Mouse (Mus musculus) midbrain, embryonic 11.5 days (tissue): Measurements from ENCODE around the gene Fam160a1. TPM values are rescaled to one million over a fixed set of nuclear protein-coding genes. Genes with fewer than 3 reads are reported as not detected.

Source experiments
- ATAC-seq: fragments of 200-750 bp; cut with Nextera tagmentation; 2 replicates; pipeline ENCODE4 v1.8.0; 2017; ENCODE audit warnings: moderate TSS enrichment, moderate library complexity; ENCODE audit not compliant: low FRiP score
- DNase-seq: peaks from one replicate; pipeline ENCODE4 v3.0.0; 2015; ENCODE audit warnings: low spot score; ENCODE audit errors: missing footprints
- H3K27ac ChIP-seq: fragments of 300-500 bp; sonication (generic); 2 replicates; pipeline ENCODE4 v1.5.1; 2014; ENCODE audit warnings: low read depth, low read length
- H3K27me3 ChIP-seq: fragments of 300-500 bp; sonication (generic); 2 replicates; pipeline ENCODE4 v1.6.1; 2014; ENCODE audit warnings: mild to moderate bottlenecking, low read length, moderate library complexity, mixed read lengths; ENCODE audit not compliant: control insufficient read depth, insufficient read depth
- H3K36me3 ChIP-seq: fragments of 300-500 bp; sonication (generic); 2 replicates; pipeline ENCODE4 v1.6.1; 2014; ENCODE audit warnings: mild to moderate bottlenecking, low read length, moderate library complexity, mixed read lengths; ENCODE audit not compliant: control insufficient read depth, insufficient read depth
- H3K4me1 ChIP-seq: fragments of 300-500 bp; sonication (generic); 2 replicates; pipeline ENCODE4 v1.6.1; 2014; ENCODE audit warnings: low read length; ENCODE audit not compliant: control insufficient read depth, insufficient read depth
- H3K4me2 ChIP-seq: fragments of 300-500 bp; sonication (generic); 2 replicates; pipeline ENCODE4 v1.6.1; 2014; ENCODE audit warnings: mild to moderate bottlenecking, moderate library complexity
- H3K4me3 ChIP-seq: fragments of 300-500 bp; sonication (generic); 2 replicates; pipeline ENCODE4 v1.5.1; 2014; ENCODE audit warnings: low read depth, low read length
- H3K9ac ChIP-seq: fragments of 300-500 bp; sonication (generic); 2 replicates; pipeline ENCODE4 v1.6.1; 2014; ENCODE audit warnings: low read length
- H3K9me3 ChIP-seq: fragments of 300-500 bp; sonication (generic); 2 replicates; pipeline ENCODE4 v1.6.1; 2016; ENCODE audit warnings: low read length; ENCODE audit not compliant: control insufficient read depth
- WGBS: fragments of 180-500 bp; shearing (Covaris S2); extraction: QIAGEN DNeasy Blood & Tissue Kit; methylation state at CpG from one replicate; pipeline ENCODE4 v1.1.7; 2014; 5-methylcytosine and 5-hydroxymethylcytosine counted together
- polyA plus RNA-seq: library from polyadenylated mRNA; unstranded; fragments of >200 nt; fragmentation: Nextera tagmentation; extraction: Ambion mirVana; gene quantifications from 2 replicates; pipeline ENCODE4 v1.2.1, GENCODE M21; 2014

The Fam160a1 gene
- polyA plus RNA-seq, 1 experiment from 2014 or later: 0.48 TPM

- no peak overlapping the region for H3K9ac ChIP-seq
- WGBS: 86% methylated on average over 10 of the region's 10 CpGs
- no peak for DNase-seq
- H3K27ac ChIP-seq: no peak overlapping the region
- ATAC-seq: no peak
- no peaks in the 10 kb centered on the region for H3K9me3 ChIP-seq
- H3K36me3 ChIP-seq: no peaks in the 10 kb centered on the region
- H3K4me3 ChIP-seq: no peak overlapping the region
- H3K4me2 ChIP-seq: no peak overlapping the region
- no peaks in the 10 kb centered on the region for H3K4me1 ChIP-seq
- no peaks in the 10 kb centered on the region for H3K27me3 ChIP-seq
Measured at GRCm38 (mm10) chr3:85776707-85777106, 40.4 kb downstream of the Fam160a1 start.

- Histone ChIP-seq H3K27me3 (no peaks in the 10 kb centered on the region), H3K9ac (no peak overlapping the region), H3K9me3 (no peaks in the 10 kb centered on the region), H3K4me2 (no peak overlapping the region), H3K36me3 (no peaks in the 10 kb centered on the region), H3K4me1 (no peaks in the 10 kb centered on the region), H3K27ac (no peak overlapping the region), H3K4me3 (no peak overlapping the region)
- 91% methylated on average over 6 of the region's 6 CpGs for WGBS
- DNase-seq: no peak
- no peak for ATAC-seq
Measured at GRCm38 (mm10) chr3:85776126-85776525, 41.0 kb downstream of the Fam160a1 start.

- H3K4me2 ChIP-seq: no peak overlapping the region
- WGBS: 70% methylated on average over 4 of the region's 4 CpGs
- H3K27ac ChIP-seq: no peak overlapping the region
- H3K9ac ChIP-seq: no peak overlapping the region
- H3K4me3 ChIP-seq: no peak overlapping the region
- no peaks in the 10 kb centered on the region for H3K9me3 ChIP-seq
- no peaks in the 10 kb centered on the region for H3K27me3 ChIP-seq
- ATAC-seq (no peak), DNase-seq (no peak)
- H3K36me3 ChIP-seq: no peaks in the 10 kb centered on the region
- no peaks in the 10 kb centered on the region for H3K4me1 ChIP-seq
Measured at GRCm38 (mm10) chr3:85773886-85774285, 43.2 kb downstream of the Fam160a1 start.

- H3K36me3 ChIP-seq: no peaks in the 10 kb centered on the region
- 49% methylated on average over 3 of the region's 3 CpGs for WGBS
- no peaks in the 10 kb centered on the region for H3K27me3 ChIP-seq
- ATAC-seq (no peak), DNase-seq (no peak)
- H3K9ac ChIP-seq: no peak overlapping the region
- no peaks in the 10 kb centered on the region for H3K9me3 ChIP-seq
- H3K27ac ChIP-seq: no peak overlapping the region
- H3K4me2 ChIP-seq: no peak overlapping the region
- no peak overlapping the region for H3K4me3 ChIP-seq
- no peaks in the 10 kb centered on the region for H3K4me1 ChIP-seq
Measured at GRCm38 (mm10) chr3:85773425-85773824, 43.7 kb downstream of the Fam160a1 start.

- no peak for DNase-seq
- Histone ChIP-seq H3K9me3 (no peaks in the 10 kb centered on the region), H3K4me2 (no peak overlapping the region), H3K27ac (no peak overlapping the region), H3K4me1 (peaks cover 3% of the 10 kb centered on the region; the same call in 1 of the 2 replicates), H3K36me3 (no peaks in the 10 kb centered on the region), H3K9ac (no peak overlapping the region), H3K4me3 (no peak overlapping the region), H3K27me3 (no peaks in the 10 kb centered on the region)
- WGBS: 41% methylated on average over 7 of the region's 7 CpGs
- ATAC-seq: no peak
Measured at GRCm38 (mm10) chr3:85764937-85765337, 52.2 kb downstream of the Fam160a1 start.

GRCm38 (mm10) chr3:85764008-85764834, 52.9 kb downstream of the Fam160a1 start:
- no peak overlapping the region for H3K4me2 ChIP-seq
- no peak overlapping the region for H3K27ac ChIP-seq

GRCm38 (mm10) chr3:85757944-85758343, 59.1 kb downstream of the Fam160a1 start:
- no peak overlapping the region for H3K4me3 ChIP-seq
- no peaks in the 10 kb centered on the region for H3K36me3 ChIP-seq
- ATAC-seq (no peak), DNase-seq (no peak)
- WGBS: 81% methylated on average over 2 of the region's 2 CpGs
- H3K4me2 ChIP-seq: no peak overlapping the region
- no peaks in the 10 kb centered on the region for H3K9me3 ChIP-seq
- H3K9ac ChIP-seq: no peak overlapping the region
- no peak overlapping the region for H3K27ac ChIP-seq
- no peaks in the 10 kb centered on the region for H3K27me3 ChIP-seq
- no peaks in the 10 kb centered on the region; the same call in 1 of the 2 replicates for H3K4me1 ChIP-seq

More at GRCm38 (mm10) chr3:85764008-85764834, 52.9 kb downstream of the Fam160a1 start:
- no peak for DNase-seq
- no peaks in the 10 kb centered on the region for H3K27me3 ChIP-seq
- no peak overlapping the region for H3K4me3 ChIP-seq
- H3K36me3 ChIP-seq: no peaks in the 10 kb centered on the region
- WGBS: 62% methylated on average over 18 of the region's 18 CpGs
- H3K9me3 ChIP-seq: no peaks in the 10 kb centered on the region
- peaks cover 3% of the 10 kb centered on the region; the same call in 1 of the 2 replicates for H3K4me1 ChIP-seq
- no peak overlapping the region for H3K9ac ChIP-seq
- no peak for ATAC-seq

- Histone ChIP-seq H3K4me3 (no peak overlapping the region), H3K36me3 (no peaks in the 10 kb centered on the region), H3K9me3 (no peaks in the 10 kb centered on the region), H3K4me1 (no peaks in the 10 kb centered on the region; the same call in 1 of the 2 replicates), H3K27me3 (no peaks in the 10 kb centered on the region), H3K27ac (no peak overlapping the region), H3K4me2 (no peak overlapping the region), H3K9ac (no peak overlapping the region)
- ATAC-seq (no peak), DNase-seq (no peak)
- 85% methylated on average over 4 of the region's 4 CpGs for WGBS
Measured at GRCm38 (mm10) chr3:85757435-85757834, 59.7 kb downstream of the Fam160a1 start.

GRCm38 (mm10) chr3:85749348-85749747, 67.7 kb downstream of the Fam160a1 start:
- no peaks in the 10 kb centered on the region for H3K27me3 ChIP-seq
- H3K4me2 ChIP-seq: no peak overlapping the region
- H3K9ac ChIP-seq: no peak overlapping the region
- H3K36me3 ChIP-seq: no peaks in the 10 kb centered on the region
- H3K27ac ChIP-seq: no peak overlapping the region
- 57% methylated on average over 4 of the region's 4 CpGs for WGBS
- H3K4me1 ChIP-seq: no peaks in the 10 kb centered on the region; the same call in 1 of the 2 replicates
- ATAC-seq (no peak), DNase-seq (no peak)
- H3K4me3 ChIP-seq: no peak overlapping the region
- H3K9me3 ChIP-seq: no peaks in the 10 kb centered on the region
